Mouse (Mus musculus): ENCODE measurements around the gene Acacb. TPM values are rescaled to one million over a fixed set of nuclear protein-coding genes. Genes with fewer than 3 reads are reported as not detected.

Gene Acacb
- polyA plus RNA-seq, 1 experiment: 0.84 TPM

- no peaks in the 10 kb centered on the region for H3K79me2 ChIP-seq (ENCODE audit: control insufficient read depth, insufficient read depth)
- TF ChIP-seq POLR2AphosphoS2 (IDR thresholded peaks at IDR 0.05; ENCODE audit: insufficient read length, low read depth): no peak
- no peak for TF ChIP-seq USF1 (IDR thresholded peaks at IDR 0.05; ENCODE audit: low read depth)
- no peak for TF ChIP-seq POLR2A (IDR thresholded peaks at IDR 0.05; ENCODE audit: insufficient read length, low read depth)
- TF ChIP-seq REST (IDR thresholded peaks at IDR 0.05; ENCODE audit: insufficient read depth, insufficient read length): no peak
- TF ChIP-seq E2F4 (IDR thresholded peaks at IDR 0.05; ENCODE audit: insufficient read depth): no peak
- no peak for TF ChIP-seq TCF3 (IDR thresholded peaks at IDR 0.05; ENCODE audit: insufficient read length, low read depth)
- no peak for TF ChIP-seq SRF (IDR thresholded peaks at IDR 0.05; ENCODE audit: control insufficient read depth, insufficient read length, low read depth)
- H3ac ChIP-seq (ENCODE audit: control insufficient read depth, insufficient read length): no peak overlapping the region
- H3K27me3 ChIP-seq (ENCODE audit: control insufficient read depth, insufficient read depth, insufficient read length): peaks cover 21% of the 10 kb centered on the region
- H3K4me2 ChIP-seq (ENCODE audit: low read depth): no peak overlapping the region
- H3K4me3 ChIP-seq: no peak overlapping the region
- H3K36me3 ChIP-seq (ENCODE audit: control insufficient read depth, insufficient read depth): no peaks in the 10 kb centered on the region
Observed at GRCm38 (mm10) chr5:114187108-114187507, 40.8 kb downstream of the Acacb start.

- Histone ChIP-seq H3K4me2 (ENCODE audit: low read depth) (no peak overlapping the region), H3K4me3 (no peak overlapping the region), H3K27me3 (ENCODE audit: control insufficient read depth, insufficient read depth, insufficient read length) (peaks cover 21% of the 10 kb centered on the region), H3K36me3 (ENCODE audit: control insufficient read depth, insufficient read depth) (no peaks in the 10 kb centered on the region), H3K79me2 (ENCODE audit: control insufficient read depth, insufficient read depth) (no peaks in the 10 kb centered on the region), H3ac (ENCODE audit: control insufficient read depth, insufficient read length) (no peak overlapping the region)
- no peak for TF ChIP-seq POLR2A (IDR thresholded peaks at IDR 0.05; ENCODE audit: insufficient read length, low read depth)
- no peak for TF ChIP-seq REST (IDR thresholded peaks at IDR 0.05; ENCODE audit: insufficient read depth, insufficient read length)
- TF ChIP-seq TCF3 (IDR thresholded peaks at IDR 0.05; ENCODE audit: insufficient read length, low read depth): no peak
- no peak for TF ChIP-seq POLR2AphosphoS2 (IDR thresholded peaks at IDR 0.05; ENCODE audit: insufficient read length, low read depth)
- no peak for TF ChIP-seq MYOD1 (IDR thresholded peaks at IDR 0.05; ENCODE audit: control insufficient read depth in 1 of 3, insufficient read length in 2 of 3, low read depth in 2 of 3)
- no peak for TF ChIP-seq MAX (IDR thresholded peaks at IDR 0.05; ENCODE audit: low read depth)
- TF ChIP-seq MYOG (IDR thresholded peaks at IDR 0.05; ENCODE audit: control insufficient read depth in 1 of 3, insufficient read depth in 1 of 3, insufficient read length in 2 of 3, low read depth in 2 of 3): no peak
- no peak for TF ChIP-seq E2F4 (IDR thresholded peaks at IDR 0.05; ENCODE audit: insufficient read depth)
- TF ChIP-seq USF1 (IDR thresholded peaks at IDR 0.05; ENCODE audit: low read depth): no peak
- TF ChIP-seq SRF (IDR thresholded peaks at IDR 0.05; ENCODE audit: control insufficient read depth, insufficient read length, low read depth): no peak
- no peak for TF ChIP-seq CEBPB (IDR thresholded peaks at IDR 0.05; ENCODE audit: insufficient read depth, poor library complexity, severe bottlenecking)
- TF ChIP-seq TCF12 (IDR thresholded peaks at IDR 0.05; ENCODE audit: insufficient read depth, poor library complexity, severe bottlenecking): no peak
Observed at GRCm38 (mm10) chr5:114188900-114189464, 42.6 kb downstream of the Acacb start.

GRCm38 (mm10) chr5:114194161-114194560 lies 47.8 kb downstream of the Acacb start:
- peaks cover 39% of the 10 kb centered on the region for H3K27me3 ChIP-seq (ENCODE audit: control insufficient read depth, insufficient read depth, insufficient read length)

GRCm38 (mm10) chr5:114199116-114199777 lies 52.9 kb downstream of the Acacb start:
- Histone ChIP-seq H3K79me2 (ENCODE audit: control insufficient read depth, insufficient read depth) (no peaks in the 10 kb centered on the region), H3K36me3 (ENCODE audit: control insufficient read depth, insufficient read depth) (no peaks in the 10 kb centered on the region), H3K4me3 (no peak overlapping the region), H3K4me2 (ENCODE audit: low read depth) (no peak overlapping the region), H3ac (ENCODE audit: control insufficient read depth, insufficient read length) (no peak overlapping the region), H3K27me3 (ENCODE audit: control insufficient read depth, insufficient read depth, insufficient read length) (peaks cover 42% of the 10 kb centered on the region)
- TF ChIP-seq CEBPB (IDR thresholded peaks at IDR 0.05; ENCODE audit: insufficient read depth, poor library complexity, severe bottlenecking): no peak
- no peak for TF ChIP-seq SRF (IDR thresholded peaks at IDR 0.05; ENCODE audit: control insufficient read depth, insufficient read length, low read depth)
- no peak for TF ChIP-seq USF1 (IDR thresholded peaks at IDR 0.05; ENCODE audit: low read depth)
- no peak for TF ChIP-seq E2F4 (IDR thresholded peaks at IDR 0.05; ENCODE audit: insufficient read depth)
- no peak for TF ChIP-seq MYOG (IDR thresholded peaks at IDR 0.05; ENCODE audit: control insufficient read depth in 1 of 3, insufficient read depth in 1 of 3, insufficient read length in 2 of 3, low read depth in 2 of 3)
- TF ChIP-seq MAX (IDR thresholded peaks at IDR 0.05; ENCODE audit: low read depth): no peak
- no peak for TF ChIP-seq MYOD1 (IDR thresholded peaks at IDR 0.05; ENCODE audit: control insufficient read depth in 1 of 3, insufficient read length in 2 of 3, low read depth in 2 of 3)
- TF ChIP-seq POLR2AphosphoS2 (IDR thresholded peaks at IDR 0.05; ENCODE audit: insufficient read length, low read depth): no peak
- TF ChIP-seq REST (IDR thresholded peaks at IDR 0.05; ENCODE audit: insufficient read depth, insufficient read length): no peak
- no peak for TF ChIP-seq POLR2A (IDR thresholded peaks at IDR 0.05; ENCODE audit: insufficient read length, low read depth)
- TF ChIP-seq TCF12 (IDR thresholded peaks at IDR 0.05; ENCODE audit: insufficient read depth, poor library complexity, severe bottlenecking): no peak
- TF ChIP-seq TCF3 (IDR thresholded peaks at IDR 0.05; ENCODE audit: insufficient read length, low read depth): no peak

More at GRCm38 (mm10) chr5:114194161-114194560, 47.8 kb downstream of the Acacb start:
- no peaks in the 10 kb centered on the region for H3K36me3 ChIP-seq (ENCODE audit: control insufficient read depth, insufficient read depth)
- H3K79me2 ChIP-seq (ENCODE audit: control insufficient read depth, insufficient read depth): no peaks in the 10 kb centered on the region
- TF ChIP-seq MYOD1 (IDR thresholded peaks at IDR 0.05; ENCODE audit: control insufficient read depth in 1 of 3, insufficient read length in 2 of 3, low read depth in 2 of 3): no peak
- TF ChIP-seq TCF12 (IDR thresholded peaks at IDR 0.05; ENCODE audit: insufficient read depth, poor library complexity, severe bottlenecking): no peak
- TF ChIP-seq USF1 (IDR thresholded peaks at IDR 0.05; ENCODE audit: low read depth): no peak
- no peak overlapping the region for H3ac ChIP-seq (ENCODE audit: control insufficient read depth, insufficient read length)
- no peak overlapping the region for H3K4me3 ChIP-seq
- no peak overlapping the region for H3K4me2 ChIP-seq (ENCODE audit: low read depth)

GRCm38 (mm10) chr5:114206158-114206557 lies 59.8 kb downstream of the Acacb start:
- Histone ChIP-seq H3K4me3 (no peak overlapping the region), H3K27me3 (ENCODE audit: control insufficient read depth, insufficient read depth, insufficient read length) (peaks cover 31% of the 10 kb centered on the region), H3K4me2 (ENCODE audit: low read depth) (no peak overlapping the region), H3K79me2 (ENCODE audit: control insufficient read depth, insufficient read depth) (no peaks in the 10 kb centered on the region), H3ac (ENCODE audit: control insufficient read depth, insufficient read length) (no peak overlapping the region), H3K36me3 (ENCODE audit: control insufficient read depth, insufficient read depth) (no peaks in the 10 kb centered on the region)
- TF ChIP-seq MAX (IDR thresholded peaks at IDR 0.05; ENCODE audit: low read depth): no peak
- TF ChIP-seq CEBPB (IDR thresholded peaks at IDR 0.05; ENCODE audit: insufficient read depth, poor library complexity, severe bottlenecking): no peak
- no peak for TF ChIP-seq SRF (IDR thresholded peaks at IDR 0.05; ENCODE audit: control insufficient read depth, insufficient read length, low read depth)
- no peak for TF ChIP-seq POLR2AphosphoS2 (IDR thresholded peaks at IDR 0.05; ENCODE audit: insufficient read length, low read depth)
- no peak for TF ChIP-seq MYOG (IDR thresholded peaks at IDR 0.05; ENCODE audit: control insufficient read depth in 1 of 3, insufficient read depth in 1 of 3, insufficient read length in 2 of 3, low read depth in 2 of 3)
- no peak for TF ChIP-seq TCF3 (IDR thresholded peaks at IDR 0.05; ENCODE audit: insufficient read length, low read depth)
- TF ChIP-seq MYOD1 (IDR thresholded peaks at IDR 0.05; ENCODE audit: control insufficient read depth in 1 of 3, insufficient read length in 2 of 3, low read depth in 2 of 3): no peak
- TF ChIP-seq TCF12 (IDR thresholded peaks at IDR 0.05; ENCODE audit: insufficient read depth, poor library complexity, severe bottlenecking): no peak
- TF ChIP-seq USF1 (IDR thresholded peaks at IDR 0.05; ENCODE audit: low read depth): no peak
- no peak for TF ChIP-seq E2F4 (IDR thresholded peaks at IDR 0.05; ENCODE audit: insufficient read depth)
- TF ChIP-seq POLR2A (IDR thresholded peaks at IDR 0.05; ENCODE audit: insufficient read length, low read depth): no peak
- TF ChIP-seq REST (IDR thresholded peaks at IDR 0.05; ENCODE audit: insufficient read depth, insufficient read length): no peak
